Mouse (Mus musculus): ENCODE results near the gene Hp1bp3. TPM values are rescaled to one million over a fixed set of nuclear protein-coding genes. Genes with fewer than 3 reads are reported as not detected.

Gene Hp1bp3
- polyA plus RNA-seq, 1 experiment from 2014 or later = 202 TPM

DNA sequence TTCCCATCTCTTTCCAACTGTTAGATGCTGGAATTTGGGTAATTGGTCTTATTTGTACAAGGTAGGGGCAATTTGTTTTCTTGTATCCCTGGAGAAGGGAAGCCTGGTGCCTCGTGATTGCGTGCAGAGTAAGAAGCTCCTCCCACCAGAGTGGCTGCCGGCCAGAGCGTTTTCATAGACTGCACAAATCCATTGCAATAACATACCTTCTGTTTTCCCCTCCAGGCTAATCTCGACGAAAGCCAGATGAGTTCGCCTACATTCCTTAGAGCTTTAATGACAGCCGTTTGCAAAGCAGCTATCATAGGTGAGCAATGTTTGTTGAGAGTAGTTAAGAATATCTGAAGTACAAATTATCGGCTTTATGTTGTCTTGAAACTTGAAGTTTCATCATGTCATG is 14.4 kb upstream of the Hp1bp3 start:
- Histone ChIP-seq H3K4me3 (no peak overlapping the region), H3K9me3 (replicated peaks) (no peaks in the 10 kb centered on the region), H3K36me3 (peaks cover 88% of the 10 kb centered on the region), H3K27ac (no peak overlapping the region), H3K4me2 (replicated peaks) (no peak overlapping the region), H3K4me1 (no peaks in the 10 kb centered on the region), H3K27me3 (no peaks in the 10 kb centered on the region), H3K9ac (no peak overlapping the region)
- no peak for ATAC-seq (ENCODE audit: low FRiP score)
- 89% methylated on average over 9 of the region's 9 CpGs for WGBS

DNA sequence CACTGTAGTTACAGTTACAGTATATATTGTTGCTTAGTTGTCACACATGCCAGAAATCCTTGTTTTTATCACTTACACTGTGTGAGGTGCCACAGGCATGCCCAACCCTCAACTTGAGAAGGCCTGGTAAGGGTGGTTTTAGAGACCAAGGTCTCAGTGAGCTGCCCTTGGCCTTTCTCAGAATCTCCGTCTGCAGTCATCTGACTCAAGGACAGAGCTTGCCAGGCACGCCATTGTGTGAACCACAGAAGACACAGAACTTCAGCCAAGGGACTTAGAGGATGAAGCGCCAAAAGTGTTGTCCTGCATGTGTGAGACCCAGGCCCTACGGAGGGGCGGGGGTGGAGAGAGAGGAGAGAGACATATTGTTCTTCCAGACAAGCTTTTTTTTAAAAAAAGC is 6.0 kb upstream of the Hp1bp3 start:
- Histone ChIP-seq H3K4me2 (replicated peaks) (no peak overlapping the region), H3K9me3 (replicated peaks) (no peaks in the 10 kb centered on the region), H3K27ac (no peak overlapping the region), H3K4me1 (no peaks in the 10 kb centered on the region), H3K4me3 (no peak overlapping the region), H3K9ac (no peak overlapping the region), H3K36me3 (peaks cover 45% of the 10 kb centered on the region), H3K27me3 (no peaks in the 10 kb centered on the region)
- no peak for ATAC-seq (ENCODE audit: low FRiP score)
- 84% methylated on average over 5 of the region's 5 CpGs for WGBS

- Histone ChIP-seq H3K4me2 (replicated peaks) (no peak overlapping the region), H3K4me1 (peaks cover 18% of the 10 kb centered on the region), H3K9ac (no peak overlapping the region), H3K36me3 (peaks cover 22% of the 10 kb centered on the region), H3K27me3 (no peaks in the 10 kb centered on the region), H3K4me3 (no peak overlapping the region), H3K27ac (no peak overlapping the region), H3K9me3 (replicated peaks) (no peaks in the 10 kb centered on the region)
- ATAC-seq (ENCODE audit: low FRiP score) = no peak
- 90% methylated on average over 3 of the region's 3 CpGs for WGBS
Measured at GRCm38 (mm10) chr4:138213861-138214260, 2.2 kb upstream of the Hp1bp3 start.

DNA sequence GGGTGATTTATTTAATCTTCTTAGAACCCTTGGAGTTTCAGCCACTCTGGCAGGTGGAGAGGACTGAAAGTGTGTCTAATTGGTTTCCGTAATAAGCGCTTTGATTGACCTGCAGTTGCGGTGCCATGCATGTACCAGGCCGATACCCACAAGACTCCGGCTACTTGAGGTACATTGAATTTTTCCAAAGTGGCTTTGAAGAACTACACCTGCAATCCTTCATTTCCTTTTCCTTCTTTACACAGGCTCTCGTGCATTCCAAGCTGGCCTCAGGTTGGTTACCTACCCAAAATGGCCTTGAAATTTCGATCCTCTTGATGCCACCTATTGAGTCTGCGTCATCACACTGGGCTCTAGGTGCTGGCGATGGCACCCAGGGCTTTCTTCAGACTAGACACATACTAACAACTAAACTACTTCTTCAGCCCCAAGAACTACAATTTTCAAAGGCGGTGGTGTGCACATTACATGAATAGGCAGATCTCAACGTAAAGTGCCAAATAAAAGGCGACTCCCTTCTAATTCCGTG is 361 bp upstream of the Hp1bp3 start:
- no peaks in the 10 kb centered on the region for H3K27me3 ChIP-seq
- WGBS = 49% methylated on average over 13 of the region's 13 CpGs

GRCm38 (mm10) chr4:138216891-138217392 is 846 bp downstream of the Hp1bp3 start:
- Histone ChIP-seq H3K36me3 (peaks cover 10% of the 10 kb centered on the region), H3K4me2 (replicated peaks) (peak overlapping the region; percentile 85), H3K4me1 (peaks cover 33% of the 10 kb centered on the region), H3K9ac (peak overlapping the region; percentile 98), H3K27ac (peak overlapping the region; percentile 100), H3K4me3 (peak overlapping the region; percentile 100), H3K9me3 (replicated peaks) (no peaks in the 10 kb centered on the region), H3K27me3 (no peaks in the 10 kb centered on the region)
- under 1% methylated on average over 50 of the region's 68 CpGs for WGBS
- ATAC-seq (ENCODE audit: low FRiP score) = peak; percentile 96

More for the DNA sequence above, 361 bp upstream of the Hp1bp3 start:
- no peak for ATAC-seq (ENCODE audit: low FRiP score)
- Histone ChIP-seq H3K36me3 (0 out of 2 replicates have a peak, but pooled peaks cover 9% of the 10 kb centered on the region), H3K27ac (peak overlapping the region; percentile 100), H3K4me1 (peaks cover 33% of the 10 kb centered on the region), H3K9me3 (replicated peaks) (no peaks in the 10 kb centered on the region), H3K4me2 (replicated peaks) (peak overlapping the region; percentile 63), H3K4me3 (peak overlapping the region; percentile 100), H3K9ac (peak overlapping the region; percentile 98)

- peak overlapping the region; percentile 85 for H3K4me2 ChIP-seq (replicated peaks)
Measured at GRCm38 (mm10) chr4:138217441-138217840, 1.3 kb downstream of the Hp1bp3 start.

DNA sequence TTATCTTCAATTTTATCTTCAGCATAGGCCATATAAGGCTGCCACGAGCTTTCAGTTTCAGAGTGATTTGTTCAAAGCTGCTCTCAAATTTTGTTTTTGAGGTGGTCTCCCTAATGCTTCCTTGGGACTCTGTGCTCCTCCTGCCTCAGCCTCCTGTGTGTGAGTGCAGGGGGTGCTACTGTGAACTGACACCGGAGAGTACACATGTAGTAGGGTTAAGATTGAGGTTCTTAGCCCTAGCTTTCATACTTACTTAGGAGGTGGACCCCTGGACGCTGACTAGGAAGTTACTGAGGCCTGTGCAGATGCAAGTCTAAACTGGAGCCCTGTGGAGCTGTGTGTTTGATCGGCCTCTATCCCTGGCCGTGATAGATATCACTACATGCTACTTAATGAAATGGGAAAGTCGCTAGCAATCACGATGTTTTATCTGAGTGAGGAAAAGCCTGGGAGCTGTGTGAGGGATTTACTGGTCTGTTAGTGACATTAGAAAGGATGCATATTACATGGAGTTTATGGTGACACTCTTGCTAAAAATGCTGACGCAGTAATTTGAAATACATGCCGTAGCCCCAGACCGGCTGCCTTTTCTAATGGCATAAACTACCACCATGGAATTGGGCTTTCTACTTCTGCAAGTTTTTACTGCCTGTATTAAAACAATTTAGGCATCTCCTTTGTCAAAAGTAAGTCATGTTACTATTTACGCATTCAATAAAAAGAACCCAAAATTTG is 2.0 kb downstream of the Hp1bp3 start:
- no peak for ATAC-seq (ENCODE audit: low FRiP score)
- H3K4me3 ChIP-seq = peak overlapping the region; percentile 100
- H3K4me2 ChIP-seq (replicated peaks) = peak overlapping the region; percentile 85
- H3K9me3 ChIP-seq (replicated peaks) = no peaks in the 10 kb centered on the region
- H3K36me3 ChIP-seq = peaks cover 22% of the 10 kb centered on the region
- H3K27ac ChIP-seq = no peak overlapping the region
- H3K4me1 ChIP-seq = peaks cover 33% of the 10 kb centered on the region
- H3K27me3 ChIP-seq = no peaks in the 10 kb centered on the region
- peak overlapping the region; percentile 98 for H3K9ac ChIP-seq
- WGBS = 83% methylated on average over 11 of the region's 11 CpGs

More at GRCm38 (mm10) chr4:138217441-138217840, 1.3 kb downstream of the Hp1bp3 start:
- Histone ChIP-seq H3K36me3 (peaks cover 15% of the 10 kb centered on the region), H3K9ac (peak overlapping the region; percentile 98), H3K4me3 (peak overlapping the region; percentile 100), H3K27me3 (no peaks in the 10 kb centered on the region), H3K27ac (peak overlapping the region; percentile 100), H3K9me3 (replicated peaks) (no peaks in the 10 kb centered on the region), H3K4me1 (peaks cover 33% of the 10 kb centered on the region)
- WGBS = under 1% methylated on average over 36 of the region's 36 CpGs
- ATAC-seq (ENCODE audit: low FRiP score) = peak; percentile 12

GRCm38 (mm10) chr4:138219331-138219730 is 3.2 kb downstream of the Hp1bp3 start:
- peaks cover 34% of the 10 kb centered on the region for H3K36me3 ChIP-seq
- H3K4me1 ChIP-seq = peaks cover 33% of the 10 kb centered on the region
- H3K27ac ChIP-seq = no peak overlapping the region
- peak overlapping the region; percentile 35; the same call in 1 of the 2 replicates for H3K9ac ChIP-seq
- no peak overlapping the region; the same call in 1 of the 2 replicates for H3K4me2 ChIP-seq (replicated peaks)
- H3K4me3 ChIP-seq = no peak overlapping the region
- WGBS = 92% methylated on average over 5 of the region's 5 CpGs
- no peak for ATAC-seq (ENCODE audit: low FRiP score)
- no peaks in the 10 kb centered on the region for H3K27me3 ChIP-seq
- H3K9me3 ChIP-seq (replicated peaks) = no peaks in the 10 kb centered on the region

DNA sequence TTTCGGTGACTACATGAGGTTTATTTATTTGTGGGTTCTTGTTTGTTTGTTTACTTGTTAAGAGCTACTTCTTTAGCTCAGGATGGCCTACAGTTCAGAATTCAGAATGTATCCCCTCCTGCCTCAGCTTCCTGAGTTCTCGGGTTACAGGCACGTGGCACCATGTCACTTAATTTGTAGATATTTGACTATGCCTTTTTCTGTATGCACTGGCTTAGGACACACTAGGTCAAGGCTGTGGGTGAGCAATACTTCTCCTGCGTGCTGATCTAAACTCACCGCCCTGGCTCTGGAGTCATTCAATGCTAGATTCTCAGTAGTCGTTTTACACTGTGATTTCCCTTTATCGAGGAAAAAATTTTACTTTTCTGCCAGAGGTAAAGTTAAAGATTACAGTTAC is 4.7 kb downstream of the Hp1bp3 start:
- WGBS = 88% methylated on average over 7 of the region's 7 CpGs
- peaks cover 29% of the 10 kb centered on the region for H3K4me1 ChIP-seq
- H3K27me3 ChIP-seq = no peaks in the 10 kb centered on the region
- peaks cover 44% of the 10 kb centered on the region for H3K36me3 ChIP-seq
- no peak overlapping the region for H3K4me3 ChIP-seq
- no peak overlapping the region for H3K4me2 ChIP-seq (replicated peaks)
- no peak for ATAC-seq (ENCODE audit: low FRiP score)
- H3K27ac ChIP-seq = no peak overlapping the region
- H3K9ac ChIP-seq = no peak overlapping the region
- H3K9me3 ChIP-seq (replicated peaks) = no peaks in the 10 kb centered on the region

DNA sequence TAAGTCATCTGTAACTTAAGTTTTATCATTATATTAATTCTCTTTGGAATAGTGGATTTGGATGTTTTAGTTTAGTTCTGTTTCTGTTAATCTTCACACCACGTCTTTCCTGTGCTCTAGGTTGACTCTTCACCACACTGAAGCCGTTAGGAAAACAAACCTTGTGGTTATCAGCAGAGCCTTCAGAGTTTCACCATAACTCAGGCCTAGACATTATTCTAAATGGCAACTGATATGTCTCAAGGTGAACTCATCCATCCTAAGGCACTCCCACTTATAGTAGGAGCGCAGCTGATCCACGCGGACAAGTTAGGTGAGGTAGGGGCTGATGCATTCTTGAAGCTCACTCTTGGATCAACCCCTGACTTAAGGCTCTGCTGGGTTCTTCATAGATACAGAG is 5.3 kb downstream of the Hp1bp3 start:
- Histone ChIP-seq H3K9me3 (replicated peaks) (no peaks in the 10 kb centered on the region), H3K27ac (no peak overlapping the region), H3K36me3 (peaks cover 50% of the 10 kb centered on the region), H3K27me3 (no peaks in the 10 kb centered on the region), H3K4me2 (replicated peaks) (no peak overlapping the region), H3K9ac (no peak overlapping the region), H3K4me1 (peaks cover 27% of the 10 kb centered on the region), H3K4me3 (no peak overlapping the region)
- 93% methylated on average over 5 of the region's 5 CpGs for WGBS
- ATAC-seq (ENCODE audit: low FRiP score) = no peak

GRCm38 (mm10) chr4:138222396-138222795 is 6.3 kb downstream of the Hp1bp3 start:
- peaks cover 27% of the 10 kb centered on the region for H3K4me1 ChIP-seq
- H3K27ac ChIP-seq = no peak overlapping the region
- no peaks in the 10 kb centered on the region for H3K9me3 ChIP-seq (replicated peaks)
- peaks cover 59% of the 10 kb centered on the region for H3K36me3 ChIP-seq
- WGBS = 87% methylated on average over 5 of the region's 5 CpGs
- no peak for ATAC-seq (ENCODE audit: low FRiP score)
- H3K9ac ChIP-seq = no peak overlapping the region
- no peak overlapping the region for H3K4me3 ChIP-seq
- H3K4me2 ChIP-seq (replicated peaks) = no peak overlapping the region
- no peaks in the 10 kb centered on the region for H3K27me3 ChIP-seq

- peaks cover 66% of the 10 kb centered on the region for H3K36me3 ChIP-seq
- WGBS = 89% methylated on average over 10 of the region's 10 CpGs
Measured at GRCm38 (mm10) chr4:138223623-138224022, 7.5 kb downstream of the Hp1bp3 start.

More at GRCm38 (mm10) chr4:138223623-138224022, 7.5 kb downstream of the Hp1bp3 start:
- Histone ChIP-seq H3K27ac (no peak overlapping the region), H3K9me3 (replicated peaks) (no peaks in the 10 kb centered on the region), H3K4me1 (peaks cover 18% of the 10 kb centered on the region), H3K27me3 (no peaks in the 10 kb centered on the region), H3K4me3 (no peak overlapping the region), H3K9ac (no peak overlapping the region), H3K4me2 (replicated peaks) (no peak overlapping the region)
- ATAC-seq (ENCODE audit: low FRiP score) = no peak

All from hindbrain, embryonic 12.5 days (tissue).